Mouse (Mus musculus) G1E (cell line): ENCODE measurements around the gene Itpkc.

ENCODE experiments used
- CTCF ChIP-seq: IDR thresholded peaks from 2 replicates; pipeline ENCODE4 v1.5.1; 2012; ENCODE audit warnings: low read depth, low read length, inconsistent platforms, mixed read lengths
- POLR2AphosphoS5 ChIP-seq: IDR thresholded peaks from 2 replicates; pipeline ENCODE4 v1.6.1; 2012; ENCODE audit warnings: low read depth, low read length, inconsistent platforms; ENCODE audit not compliant: insufficient replicate concordance

DNA sequence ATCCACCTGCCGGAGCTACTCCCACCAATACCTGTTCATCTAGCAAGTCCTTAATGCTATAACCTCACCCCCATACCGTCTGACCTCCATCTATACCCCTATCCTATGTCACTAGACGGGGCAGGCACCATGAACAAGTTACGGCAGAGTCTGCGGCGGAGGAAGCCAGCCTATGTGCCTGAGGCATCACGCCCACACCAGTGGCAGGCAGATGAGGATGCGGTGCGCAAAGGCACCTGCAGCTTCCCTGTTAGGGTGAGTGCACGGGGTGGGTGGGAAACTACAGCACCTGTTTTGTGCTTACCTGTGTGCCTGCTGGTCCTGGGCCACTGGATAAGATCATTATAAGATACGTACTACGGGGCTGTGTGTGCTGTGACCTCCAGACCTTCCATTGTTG lies 36.3 kb upstream of the Itpkc start:
- TF ChIP-seq CTCF (no peak), POLR2AphosphoS5 (no peak)
